Mouse (Mus musculus): ENCODE measurements around the gene Ndufaf1.
"Not testable (repeated sequence)": the region's sequence is repeated elsewhere in the genome, so short reads cannot be mapped to it uniquely, and the experiment has no call there.

The Ndufaf1 gene

DNA sequence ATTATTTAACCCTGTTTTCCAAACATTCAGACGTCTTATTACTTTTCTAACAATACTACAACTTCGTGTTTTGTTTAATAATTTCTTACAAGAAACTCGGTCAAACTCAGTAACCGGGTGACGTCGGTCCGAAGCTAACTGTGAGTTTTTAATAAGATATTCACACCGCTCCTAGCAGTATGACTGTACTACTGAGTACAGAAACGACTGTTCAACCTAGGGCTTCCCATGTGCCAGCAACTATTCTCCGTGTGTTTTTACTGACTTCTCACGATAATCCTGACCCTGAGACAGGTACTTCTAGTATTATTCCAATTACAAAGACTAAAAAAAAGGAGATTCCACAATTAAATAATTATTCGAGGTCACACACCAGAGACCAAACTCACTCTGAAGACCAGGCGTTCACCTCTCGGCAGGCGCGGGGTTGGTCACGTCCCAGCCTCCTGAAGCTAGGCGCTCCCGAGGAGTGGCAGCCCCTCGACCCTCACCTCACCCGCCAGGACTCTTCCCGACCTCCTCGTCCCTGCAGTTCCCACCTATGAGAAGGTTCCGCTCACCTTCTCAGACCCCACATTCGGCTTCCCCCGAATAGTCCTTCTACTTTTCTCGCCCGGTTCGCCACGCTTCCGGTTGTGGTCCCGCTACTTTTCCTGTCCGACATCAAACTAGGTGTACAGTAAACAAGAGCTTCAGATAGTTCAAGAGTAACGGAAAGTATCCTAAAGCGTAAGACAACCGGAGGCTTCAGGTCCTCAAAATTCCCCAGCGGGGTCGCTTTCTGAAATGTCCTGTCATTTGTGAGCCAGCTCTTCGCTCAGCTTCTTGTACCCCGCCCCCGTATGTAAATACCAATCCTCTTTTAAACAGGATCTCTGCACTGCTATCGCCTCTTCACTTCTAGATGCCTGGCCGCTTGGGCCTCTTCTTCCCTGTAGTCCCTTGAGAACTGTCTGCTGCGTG is at the start of gene Ndufaf1:
TSS of gene Ndufaf1 (minus strand) at position 608 of the 963 bp plus-strand sequence.
- peak; percentile 87 to 89 for DNase-seq

DNA sequence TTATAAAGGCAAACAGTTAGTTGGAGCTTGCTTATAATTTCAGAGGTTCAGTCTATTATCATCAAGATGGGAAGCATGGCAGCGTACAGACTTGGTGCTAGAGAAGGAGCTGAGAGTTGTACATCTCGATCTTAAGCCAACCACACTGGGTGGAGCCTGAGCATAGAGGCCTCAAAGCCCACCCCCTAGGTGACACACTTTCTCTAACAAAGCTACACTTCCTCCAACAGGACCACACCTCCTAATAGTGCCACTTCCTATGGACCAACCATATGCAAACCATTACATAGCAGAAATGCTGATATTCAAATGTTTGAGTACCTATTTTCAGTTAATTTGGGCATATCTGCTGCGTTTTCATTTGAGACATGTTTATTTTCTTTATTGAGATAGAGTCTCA is 47.4 kb upstream of the Ndufaf1 start:
- DNase-seq, result no peak

DNA sequence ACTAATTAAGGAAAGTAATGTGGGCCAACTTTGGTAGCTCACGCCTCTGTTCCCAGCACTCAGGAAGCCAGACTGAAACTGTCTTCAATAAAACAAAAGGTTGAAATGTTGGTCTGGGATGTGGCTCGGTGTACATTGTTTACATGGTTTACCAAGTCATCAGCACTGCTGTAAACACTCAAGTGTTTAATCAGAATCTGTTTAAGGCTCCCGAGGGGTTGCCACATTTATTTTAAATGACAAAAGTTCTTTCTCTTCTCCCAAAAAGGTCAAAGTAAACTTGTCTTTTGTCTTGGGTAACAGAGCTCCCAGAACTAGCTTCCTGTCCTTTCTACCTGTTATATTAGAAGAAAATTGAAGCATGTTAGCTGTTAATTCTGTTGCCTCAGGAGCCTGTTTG is 45.0 kb upstream of the Ndufaf1 start:
- DNase-seq, result no peak

DNA sequence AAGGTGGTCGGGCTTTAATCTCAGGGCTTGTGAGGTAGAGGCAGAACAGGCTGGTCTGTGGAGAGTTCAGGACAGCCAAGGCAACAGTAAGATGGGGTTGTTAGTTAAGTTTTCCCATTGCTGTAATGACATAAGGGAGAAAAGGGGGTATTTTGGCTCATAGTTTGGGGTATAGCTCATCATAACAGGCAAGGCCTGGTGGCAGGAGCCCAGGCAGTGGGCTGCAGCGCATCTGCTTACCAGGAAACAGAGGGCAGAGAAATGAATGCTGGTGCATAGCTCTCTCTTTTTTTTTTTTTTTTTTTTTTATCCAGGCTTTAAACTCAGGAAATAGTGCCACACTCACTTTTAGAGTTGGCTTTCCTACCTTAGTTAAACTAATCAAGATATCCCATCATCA is 40.5 kb upstream of the Ndufaf1 start:
- DNase-seq, result no peak

DNA sequence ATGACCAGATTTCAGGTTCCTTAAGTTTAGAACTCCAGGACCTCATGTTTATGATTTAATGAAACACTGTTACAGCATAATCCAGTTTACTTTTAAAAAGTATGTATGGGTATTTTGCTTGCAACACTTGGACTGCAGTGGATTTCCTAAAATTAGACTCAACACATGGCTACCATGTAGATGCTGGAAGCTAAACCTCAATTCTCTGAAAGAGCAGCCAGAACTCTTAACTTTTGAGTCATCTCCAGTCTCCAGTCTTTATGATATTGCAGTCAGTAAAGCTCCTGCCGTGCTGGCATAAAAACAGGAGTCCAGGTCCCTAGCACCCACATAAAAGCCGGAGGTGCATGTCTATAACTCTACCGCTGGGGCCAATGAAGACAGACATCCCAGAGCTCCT is 37.3 kb upstream of the Ndufaf1 start:
- DNase-seq, result no peak

DNA sequence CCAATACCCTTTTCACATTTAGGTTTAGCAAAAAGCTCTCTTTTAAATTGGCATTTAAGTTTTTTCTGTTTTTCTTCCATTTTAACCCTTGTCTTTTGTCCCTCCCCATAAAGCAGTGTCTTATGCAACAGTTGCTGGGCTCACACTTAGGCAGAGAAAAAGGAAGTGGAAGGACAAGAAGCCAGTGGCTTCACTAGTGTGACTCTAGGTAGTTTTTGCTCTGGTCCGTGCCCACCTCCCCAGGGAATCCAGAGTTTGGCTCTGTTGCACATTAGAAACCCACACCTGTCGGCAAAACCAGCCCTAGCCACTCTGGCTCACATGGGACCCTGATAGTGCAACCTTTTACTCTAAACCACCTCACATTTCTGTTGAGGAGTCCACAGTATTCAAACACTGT is 35.8 kb upstream of the Ndufaf1 start:
- DNase-seq, result no peak

DNA sequence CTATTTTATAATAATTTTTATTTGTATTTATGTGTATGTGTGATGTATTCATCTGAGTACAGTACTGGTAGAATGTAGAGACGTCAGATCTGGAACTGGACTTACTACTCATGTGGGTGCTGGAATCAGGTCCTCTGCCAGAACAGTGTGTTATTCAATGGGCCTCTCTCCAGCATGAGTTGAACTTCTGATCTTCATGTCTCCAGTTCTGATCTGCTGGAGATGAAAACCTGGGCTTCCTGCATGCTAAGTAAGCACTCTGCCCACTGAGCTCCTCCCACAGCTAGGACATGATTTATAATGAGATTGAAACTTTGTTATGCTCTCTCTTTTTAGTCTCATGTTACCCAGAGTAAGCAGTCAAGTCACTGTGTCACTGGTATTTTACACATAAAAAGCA is 33.5 kb upstream of the Ndufaf1 start:
- DNase-seq, result no peak

DNA sequence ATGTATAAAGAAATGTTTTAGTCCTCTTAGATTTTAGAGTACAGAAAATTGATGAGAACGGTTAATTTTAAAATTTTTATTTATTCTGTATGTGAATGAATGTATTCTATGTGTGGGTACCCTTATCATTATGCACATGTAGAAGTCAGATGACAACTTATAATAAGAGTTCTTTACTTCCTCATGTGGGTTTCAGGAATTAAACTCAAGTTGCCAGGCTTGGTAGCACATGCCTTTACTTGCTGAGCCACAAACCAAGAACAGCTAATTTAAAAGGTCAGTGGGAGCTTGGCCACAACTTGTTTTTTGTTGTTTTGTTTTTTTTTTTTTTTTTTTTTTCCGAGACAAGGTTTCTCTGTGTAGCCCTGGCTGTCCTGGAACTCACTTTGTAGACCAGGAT is 32.2 kb upstream of the Ndufaf1 start:
- DNase-seq, result no peak

DNA sequence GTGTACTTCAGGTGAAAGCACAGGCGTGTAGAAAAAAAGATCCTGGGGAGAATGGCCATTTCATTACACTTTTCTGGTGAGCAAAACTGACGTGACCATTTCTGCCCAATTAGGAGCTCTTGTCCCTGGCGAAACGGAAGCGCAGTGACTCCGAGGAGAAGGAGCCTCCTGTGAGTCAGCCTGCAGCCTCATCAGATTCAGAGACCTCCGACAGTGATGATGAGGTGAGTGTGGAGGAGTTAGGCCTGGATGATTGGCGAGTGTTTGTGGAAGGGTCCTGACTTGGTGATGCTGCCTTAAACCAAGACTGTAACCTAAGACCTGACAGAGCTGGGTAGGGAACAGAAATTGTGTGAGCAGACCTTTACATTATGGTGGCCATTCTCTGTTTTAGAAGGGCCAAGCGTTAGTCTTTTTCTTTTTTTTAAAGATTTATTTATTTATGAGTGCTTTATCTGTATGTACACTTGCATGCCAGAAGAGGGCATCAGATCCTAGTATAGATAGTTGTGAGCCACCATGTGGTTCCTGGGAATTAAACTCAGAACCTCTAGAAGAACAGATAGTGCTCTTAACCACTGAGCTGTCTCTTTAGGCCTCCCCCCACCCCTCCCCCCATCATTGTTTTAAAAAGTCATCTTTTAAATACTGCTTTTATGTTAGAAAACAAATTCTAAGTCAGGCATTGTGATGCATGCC is 29.5 kb upstream of the Ndufaf1 start:
- no peak for DNase-seq

DNA sequence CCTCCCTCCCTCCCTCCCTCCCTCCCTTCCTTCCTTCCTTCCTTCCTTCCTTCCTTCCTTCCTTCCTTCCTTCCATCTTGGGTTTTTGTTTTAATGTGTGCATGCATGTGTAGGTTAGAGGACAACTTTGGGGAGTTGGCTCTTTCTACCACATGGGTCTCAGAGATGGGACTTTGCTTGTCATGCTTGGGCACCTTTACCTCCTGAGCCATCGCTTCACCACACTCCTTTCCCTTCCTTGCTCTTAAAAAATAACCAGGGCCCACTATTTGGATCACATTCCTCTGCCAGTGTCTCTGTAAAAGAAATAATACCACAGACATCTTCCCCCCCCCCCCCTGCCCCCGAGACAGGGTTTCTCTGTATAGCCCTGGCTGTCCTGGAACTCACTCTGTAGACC is 21.1 kb upstream of the Ndufaf1 start:
- no peak for DNase-seq

DNA sequence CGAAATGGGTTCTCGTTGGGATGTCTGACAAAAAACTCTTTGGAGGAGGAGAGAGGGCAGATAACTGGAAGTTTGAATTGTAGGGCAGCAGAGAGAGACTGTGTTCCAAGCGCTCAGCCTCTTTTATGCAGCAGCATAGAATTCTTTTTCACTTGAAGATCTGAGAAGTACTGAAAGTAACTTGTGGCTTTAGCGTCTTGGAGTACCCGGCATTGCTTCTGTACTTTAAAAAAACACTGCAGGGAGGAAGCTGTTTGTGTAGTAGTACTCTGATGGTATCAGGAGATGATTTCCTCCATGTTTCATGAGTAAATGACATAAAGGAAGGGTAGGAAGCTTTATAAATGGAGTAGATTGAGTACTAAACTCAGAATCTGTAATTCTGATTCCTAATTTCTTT is 13.2 kb upstream of the Ndufaf1 start:
- no peak for DNase-seq

DNA sequence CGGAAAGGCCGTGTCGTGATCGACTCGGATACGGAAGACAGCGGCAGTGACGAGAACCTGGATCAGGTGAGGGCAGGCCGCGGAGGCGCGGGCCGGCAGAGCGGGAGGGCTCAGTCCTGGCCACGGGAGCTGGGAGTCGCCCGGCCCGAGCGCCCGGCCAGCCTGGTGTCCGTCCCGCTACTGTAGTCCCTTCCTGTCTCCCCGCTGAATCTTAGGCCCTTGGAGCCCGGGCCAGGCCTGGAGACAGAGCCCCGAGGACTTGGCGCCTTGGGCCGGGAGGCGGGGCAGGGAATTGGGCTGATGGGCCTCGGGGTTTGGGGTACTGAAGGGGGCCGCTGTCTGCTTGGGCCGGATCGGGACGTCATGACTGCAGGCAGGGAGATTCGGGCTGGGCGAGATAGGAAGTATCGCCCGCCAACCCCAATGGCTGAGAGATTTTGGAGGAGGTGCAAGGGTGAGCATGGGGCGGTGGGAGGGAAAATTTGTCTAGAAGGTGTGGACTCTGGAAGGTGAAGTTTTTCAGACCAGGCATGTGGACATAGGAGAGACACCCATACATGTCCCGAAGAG is 12.7 kb upstream of the Ndufaf1 start:
- no peak for DNase-seq

DNA sequence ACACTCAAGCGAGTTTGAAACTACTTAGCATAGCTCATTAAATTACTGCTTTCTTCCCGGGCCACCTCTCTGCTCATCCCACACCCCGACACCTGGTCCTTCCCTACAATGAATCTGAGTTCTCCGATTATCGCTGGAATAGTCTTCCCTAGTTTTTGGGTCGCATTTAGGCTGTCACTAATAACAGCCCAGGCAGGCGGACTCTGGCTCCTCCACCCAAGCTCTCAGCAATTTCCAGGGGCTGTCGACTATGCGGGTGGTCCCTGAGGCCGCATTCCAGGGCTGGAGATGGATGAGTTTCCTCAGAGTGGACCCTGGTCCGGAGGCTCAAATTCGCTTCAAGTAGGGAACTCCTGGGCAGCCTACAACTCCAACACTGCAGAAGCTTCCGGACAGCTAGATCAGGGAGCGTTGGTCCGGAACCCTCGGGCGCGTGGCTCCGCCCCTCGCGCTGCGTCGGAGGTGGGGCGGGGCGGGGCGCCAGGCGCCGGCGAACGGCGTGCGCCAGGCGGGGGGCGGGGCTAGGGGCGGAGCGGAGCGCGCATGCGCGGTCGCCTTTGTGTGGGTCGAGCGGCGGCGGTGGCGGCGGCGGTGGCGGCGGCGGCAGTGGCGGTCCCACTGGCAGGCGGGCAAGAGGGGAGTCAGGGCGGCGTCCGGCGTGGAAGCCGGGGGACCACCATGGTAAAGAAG is 12.0 kb upstream of the Ndufaf1 start, which contains the start of gene Rtf1:
TSS of gene Rtf1 (plus strand) at position 544 of the 690 bp plus-strand sequence.
- peak; percentile 99 to 100 for DNase-seq

DNA sequence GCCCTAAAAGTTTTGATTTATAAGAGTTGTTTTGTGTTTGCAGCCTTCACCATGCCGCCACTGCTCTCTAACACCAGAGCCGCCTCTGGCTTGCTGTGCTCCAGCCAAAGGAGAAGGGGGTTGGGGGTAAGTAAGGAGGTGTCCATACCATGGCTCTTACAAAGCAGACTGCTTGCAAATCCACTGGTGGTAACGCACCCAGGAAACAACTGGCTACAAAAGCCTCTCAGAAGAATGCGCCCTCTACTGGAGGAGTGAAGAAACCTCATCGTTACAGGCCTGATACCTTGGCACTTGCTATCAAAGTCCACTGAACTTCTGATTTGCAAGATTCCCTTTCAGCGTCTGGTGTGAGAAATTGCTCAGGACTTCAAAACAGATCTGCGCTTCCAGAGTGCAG is 6.4 kb upstream of the Ndufaf1 start:
- DNase-seq, result peak in 1 of 2 experiments; percentile 8

DNA sequence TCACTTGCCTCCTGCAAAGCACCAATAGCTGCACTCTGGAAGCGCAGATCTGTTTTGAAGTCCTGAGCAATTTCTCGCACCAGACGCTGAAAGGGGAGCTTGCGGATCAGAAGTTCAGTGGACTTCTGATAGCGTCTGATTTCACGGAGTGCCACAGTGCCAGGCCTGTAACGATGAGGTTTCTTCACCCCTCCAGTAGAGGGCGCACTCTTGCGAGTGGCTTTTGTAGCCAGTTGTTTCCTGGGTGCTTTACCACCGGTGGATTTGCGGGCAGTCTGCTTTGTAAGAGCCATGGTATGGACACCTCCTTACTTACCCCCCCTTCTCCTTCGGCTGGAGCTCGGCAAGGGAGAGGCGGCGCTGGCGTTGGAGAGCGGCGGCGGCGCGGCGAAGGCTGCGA is 3.1 kb upstream of the Ndufaf1 start:
- not testable (repeated sequence) for DNase-seq

DNA sequence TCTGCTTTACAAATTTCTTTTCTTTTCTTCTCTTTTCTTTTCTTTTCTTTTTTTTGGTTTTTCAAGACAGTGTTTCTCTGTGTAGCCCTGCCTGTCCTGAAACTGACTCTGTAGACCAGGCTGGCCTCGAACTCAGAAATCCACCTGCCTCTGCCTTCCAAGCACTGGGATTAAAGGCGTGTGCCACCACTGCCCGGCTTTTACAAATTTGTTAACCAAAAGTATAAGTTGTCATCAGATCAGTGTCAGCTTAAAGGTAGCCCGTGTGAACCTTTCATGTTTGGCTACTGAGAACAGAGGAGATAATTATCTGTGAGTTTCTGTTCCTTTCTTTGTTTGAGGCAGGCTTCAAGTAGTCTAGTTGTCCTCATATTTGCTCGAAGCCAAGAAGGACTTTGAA is 18.4 kb downstream of the Ndufaf1 start:
- DNase-seq, result no peak

DNA sequence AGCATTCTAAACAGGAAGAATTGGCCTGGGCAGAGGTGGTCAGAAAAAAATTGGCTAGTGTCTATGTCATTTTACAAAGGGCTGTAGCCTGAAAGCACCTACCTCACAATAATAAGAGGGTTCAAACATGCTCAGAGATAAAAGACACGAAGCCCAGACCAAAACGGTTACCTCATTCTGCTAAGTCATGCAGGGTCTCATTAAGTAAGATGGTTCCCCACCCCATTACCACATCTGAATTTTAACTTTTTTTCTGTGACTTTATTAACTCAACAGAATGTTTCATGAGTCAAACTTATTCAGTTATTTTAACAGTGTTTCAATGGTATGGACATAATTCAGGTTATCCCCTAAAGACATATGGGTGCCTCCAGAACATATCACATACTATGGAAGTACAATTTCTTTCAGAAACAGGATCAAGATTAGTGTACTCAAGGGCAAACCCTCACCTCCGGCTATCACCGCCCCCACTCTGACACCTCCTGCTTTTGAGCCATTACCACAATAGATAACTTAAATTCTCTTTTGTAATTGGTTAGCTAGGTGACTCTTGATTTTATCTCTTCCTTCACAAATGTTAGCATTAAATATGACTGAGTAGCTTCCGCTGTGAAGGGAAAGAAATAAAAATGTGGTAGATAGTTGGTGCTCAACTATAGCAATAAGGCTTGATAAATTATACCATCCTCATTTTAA is 21.3 kb downstream of the Ndufaf1 start:
- DNase-seq, result no peak

DNA sequence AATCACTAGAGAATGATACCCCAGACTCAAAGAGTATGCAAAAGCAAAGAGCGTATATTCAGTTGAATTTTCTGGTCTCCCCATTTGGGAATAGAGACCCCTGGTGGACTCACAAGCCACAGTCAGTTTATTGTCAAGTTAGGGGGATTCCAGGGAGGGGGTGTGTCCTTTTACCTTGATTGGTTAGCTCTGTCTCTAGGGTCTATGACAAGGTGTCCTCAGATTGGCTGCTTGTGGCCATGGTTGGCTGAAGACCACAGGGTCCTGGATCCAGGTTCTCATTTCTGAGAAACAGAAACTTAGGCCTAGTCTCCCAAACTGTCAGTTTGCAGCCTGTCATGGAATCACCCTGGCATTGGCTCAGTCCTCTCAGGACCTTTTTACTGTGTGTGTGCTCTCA is 25.8 kb downstream of the Ndufaf1 start:
- no peak for DNase-seq

DNA sequence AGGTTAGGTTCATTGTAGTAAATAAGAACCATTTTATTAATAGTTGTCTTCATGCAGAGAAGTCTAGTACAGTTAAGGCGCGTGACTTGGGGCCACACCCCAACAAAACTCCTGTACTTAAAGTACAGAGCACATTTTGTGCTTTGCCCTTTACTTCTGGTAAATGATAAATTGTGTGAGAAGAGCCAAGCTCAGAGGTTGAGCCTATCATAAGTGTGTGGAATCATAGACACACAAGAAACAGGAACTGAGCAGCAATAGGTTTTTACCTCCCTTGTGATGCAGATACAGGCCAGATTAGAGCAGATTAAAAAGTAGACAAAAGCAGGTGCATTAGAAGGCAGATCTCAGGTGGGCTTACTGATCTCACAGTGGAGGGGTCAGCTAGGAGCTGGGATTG is 41.3 kb downstream of the Ndufaf1 start:
- DNase-seq, result no peak

DNA sequence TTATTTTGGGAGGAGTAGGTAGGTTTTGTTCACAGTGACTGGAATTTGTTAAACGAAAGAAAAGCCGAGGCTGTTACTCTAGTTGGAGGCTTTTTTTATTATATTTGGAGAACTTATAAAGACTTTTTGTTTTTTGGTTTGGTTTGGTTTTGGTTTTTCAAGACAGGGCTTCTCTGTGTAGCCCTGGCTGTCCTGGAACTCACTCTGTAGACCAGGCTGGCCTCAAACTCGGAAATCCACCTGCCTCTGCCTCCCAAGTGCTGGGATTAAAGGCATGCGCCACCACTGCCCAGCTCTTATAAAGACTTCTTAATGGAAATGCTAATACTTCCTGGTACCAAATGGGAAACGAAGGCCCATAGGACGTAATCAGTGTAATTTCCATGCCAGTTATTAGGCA is 43.6 kb downstream of the Ndufaf1 start:
- not testable (repeated sequence) for DNase-seq

DNA sequence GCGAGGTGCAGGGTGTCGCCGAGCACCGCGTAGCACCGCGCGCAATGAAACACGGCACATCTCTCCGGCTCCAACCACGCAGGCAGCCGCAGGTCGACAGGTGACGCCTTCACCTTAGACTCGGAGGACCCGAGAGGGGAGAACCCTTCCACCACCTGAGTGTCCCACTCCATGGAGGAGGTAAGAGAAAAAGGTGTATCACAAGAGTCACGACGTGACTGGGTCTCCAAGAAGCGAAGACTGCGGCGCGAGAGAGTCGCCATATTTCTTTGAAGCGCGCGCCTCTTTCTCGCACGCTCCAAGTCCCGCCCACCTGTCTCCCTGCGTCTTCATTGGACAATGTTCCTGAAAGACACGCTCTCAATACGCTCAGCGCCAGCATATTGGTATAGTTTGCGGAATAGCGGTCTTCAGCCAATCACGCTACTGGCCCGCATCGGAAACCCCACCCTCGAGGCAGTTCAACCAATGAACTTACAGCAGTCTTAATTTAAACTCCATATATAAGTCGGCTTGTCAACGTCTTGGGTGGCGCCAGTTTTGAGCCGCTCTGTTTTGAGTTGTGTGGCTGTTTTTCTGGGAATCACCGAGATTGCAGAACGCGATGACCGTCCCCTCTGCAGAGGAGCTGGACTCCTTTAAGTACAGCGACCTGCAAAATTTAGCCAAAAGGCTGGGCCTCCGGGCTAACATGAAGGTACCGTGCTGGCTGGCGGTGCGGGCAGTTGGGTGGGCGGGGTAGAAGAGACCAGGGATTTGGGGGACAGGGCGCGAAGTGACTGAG is 44.2 kb downstream of the Ndufaf1 start, which contains the start of the genes Nusap1 and Oip5:
TSS of gene Nusap1 (plus strand) at position 100 of the 784 bp plus-strand sequence.
TSS of gene Oip5 (minus strand) at position 271 of the 784 bp plus-strand sequence.
- peak; percentile 93 to 95 for DNase-seq
